Mouse (Mus musculus): ENCODE data around the gene Plcd3. TPM values are rescaled to one million over a fixed set of nuclear protein-coding genes. Genes with fewer than 3 reads are reported as not detected.

Plcd3 gene
- polyA plus RNA-seq, 1 experiment: not detected

- 91% methylated on average over 3 of the region's 3 CpGs for WGBS
- no peak for TF ChIP-seq POLR2A (IDR thresholded peaks at IDR 0.05; ENCODE audit: insufficient read depth, low read depth, low read length)
- TF ChIP-seq CTCF (IDR thresholded peaks at IDR 0.05; ENCODE audit: insufficient read depth, low read depth, low read length): no peak
- Histone ChIP-seq H3K4me3 (ENCODE audit: insufficient read depth, low read depth, low read length) (no peak overlapping the region), H3K4me1 (ENCODE audit: control insufficient read depth, insufficient read depth, low read length) (no peaks in the 10 kb centered on the region), H3K27ac (ENCODE audit: insufficient read depth, low read depth, low read length) (no peak overlapping the region)
Observed at GRCm38 (mm10) chr11:103023974-103024373, 77.5 kb downstream of the Plcd3 start.

GRCm38 (mm10) chr11:103020713-103021335 lies 80.6 kb downstream of the Plcd3 start:
- Histone ChIP-seq H3K4me1 (ENCODE audit: control insufficient read depth, insufficient read depth, low read length) (peaks cover under 1% of the 10 kb centered on the region; the same call in 1 of the 2 replicates), H3K27ac (ENCODE audit: insufficient read depth, low read depth, low read length) (no peak overlapping the region), H3K4me3 (ENCODE audit: insufficient read depth, low read depth, low read length) (no peak overlapping the region)
- WGBS: 75% methylated on average over 3 of the region's 3 CpGs
- TF ChIP-seq POLR2A (IDR thresholded peaks at IDR 0.05; ENCODE audit: insufficient read depth, low read depth, low read length): no peak
- no peak for TF ChIP-seq CTCF (IDR thresholded peaks at IDR 0.05; ENCODE audit: insufficient read depth, low read depth, low read length)

Other genes starting within 250 kb of the Plcd3 start
- 433 TPM in 1 of 2 replicates, not detected in the other for gene Eftud2, start 220.7 kb downstream of the Plcd3 start, polyA plus RNA-seq (2012; ENCODE audit: insufficient read depth, insufficient read length, low replicate concordance, missing spikeins)
- not detected in 2 replicates for gene Ccdc103, start 220.5 kb downstream of the Plcd3 start, polyA plus RNA-seq (2012; ENCODE audit: insufficient read depth, insufficient read length, low replicate concordance, missing spikeins)
- not detected in 2 replicates for gene Fam187a, start 216.5 kb downstream of the Plcd3 start, polyA plus RNA-seq (2012; ENCODE audit: insufficient read depth, insufficient read length, low replicate concordance, missing spikeins)
- not detected in 2 replicates for gene Gfap, start 200.7 kb downstream of the Plcd3 start, polyA plus RNA-seq (2012; ENCODE audit: insufficient read depth, insufficient read length, low replicate concordance, missing spikeins)
- gene Kif18b, start 176.5 kb downstream of the Plcd3 start, polyA plus RNA-seq (2012; ENCODE audit: insufficient read depth, insufficient read length, low replicate concordance, missing spikeins): not detected in 2 replicates
- gene C1ql1, start 155.0 kb downstream of the Plcd3 start, polyA plus RNA-seq (2012; ENCODE audit: insufficient read depth, insufficient read length, low replicate concordance, missing spikeins): not detected in 2 replicates
- 557 TPM in 1 of 2 replicates, not detected in the other for gene Nmt1, start 73.5 kb downstream of the Plcd3 start, polyA plus RNA-seq (2012; ENCODE audit: insufficient read depth, insufficient read length, low replicate concordance, missing spikeins)
- not detected in 2 replicates for gene Dcakd, start 73.3 kb downstream of the Plcd3 start, polyA plus RNA-seq (2012; ENCODE audit: insufficient read depth, insufficient read length, low replicate concordance, missing spikeins)
- not detected in 2 replicates for gene Acbd4, start within 50 bp of the Plcd3 start, polyA plus RNA-seq (2012; ENCODE audit: insufficient read depth, insufficient read length, low replicate concordance, missing spikeins)
- not detected in 2 replicates for gene Hexim1, start 14.6 kb upstream of the Plcd3 start, polyA plus RNA-seq (2012; ENCODE audit: insufficient read depth, insufficient read length, low replicate concordance, missing spikeins)
- not detected in 2 replicates for gene Hexim2, start 30.8 kb upstream of the Plcd3 start, polyA plus RNA-seq (2012; ENCODE audit: insufficient read depth, insufficient read length, low replicate concordance, missing spikeins)
- 142 TPM in 1 of 2 replicates, not detected in the other for gene Fmnl1, start 69.4 kb upstream of the Plcd3 start, polyA plus RNA-seq (2012; ENCODE audit: insufficient read depth, insufficient read length, low replicate concordance, missing spikeins)
- not detected in 2 replicates for gene 1700023F06Rik, start 106.9 kb upstream of the Plcd3 start, polyA plus RNA-seq (2012; ENCODE audit: insufficient read depth, insufficient read length, low replicate concordance, missing spikeins)
- not detected in 2 replicates for gene Spata32, start 116.8 kb upstream of the Plcd3 start, polyA plus RNA-seq (2012; ENCODE audit: insufficient read depth, insufficient read length, low replicate concordance, missing spikeins)
- gene Map3k14, start 165.8 kb upstream of the Plcd3 start, polyA plus RNA-seq (2012; ENCODE audit: insufficient read depth, insufficient read length, low replicate concordance, missing spikeins): not detected in 2 replicates